Mouse (Mus musculus) T-helper 2 cell (primary cell): ENCODE data around the gene Mdm2.
"Not testable (repeated sequence)": the region's sequence is repeated elsewhere in the genome, so short reads cannot be mapped to it uniquely, and the experiment has no call there.

Experiments used
- in situ Hi-C: fragments of 300-600 bp; cut with MboI, MseI; formaldehyde crosslinking; loops from one replicate; pipeline ENCODE4 v1.15.1; 2025; ENCODE audit warnings: high pct_unique_total_duplicates

The Mdm2 gene

GRCm38 (mm10) chr10:117712871-117713270, 2.3 kb upstream of the Mdm2 start:
- in situ Hi-C loops: no loop called here

GRCm38 (mm10) chr10:117712191-117712754, 1.7 kb upstream of the Mdm2 start:
- in situ Hi-C loops: no loop called here

DNA sequence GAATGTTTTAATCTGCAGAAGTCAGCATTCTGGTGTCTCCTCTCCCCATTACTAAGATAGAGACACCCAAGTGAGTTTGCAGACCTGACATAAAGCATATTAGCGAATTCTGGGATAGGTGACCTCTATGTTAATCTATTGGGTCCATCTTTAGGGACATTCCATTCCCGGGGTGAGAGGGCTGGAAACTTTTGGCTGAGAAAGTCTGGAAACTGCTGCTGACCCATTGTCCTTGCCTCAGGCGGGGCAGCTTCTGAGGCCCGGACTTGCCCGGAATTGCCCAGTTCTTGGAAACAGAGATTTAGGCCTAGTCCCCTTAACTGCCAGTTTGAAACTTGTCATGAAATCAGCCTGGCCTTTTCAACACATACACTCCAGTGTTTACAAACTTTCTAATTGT, 850 bp upstream of the Mdm2 start:
- in situ Hi-C loops: no loop called here

DNA sequence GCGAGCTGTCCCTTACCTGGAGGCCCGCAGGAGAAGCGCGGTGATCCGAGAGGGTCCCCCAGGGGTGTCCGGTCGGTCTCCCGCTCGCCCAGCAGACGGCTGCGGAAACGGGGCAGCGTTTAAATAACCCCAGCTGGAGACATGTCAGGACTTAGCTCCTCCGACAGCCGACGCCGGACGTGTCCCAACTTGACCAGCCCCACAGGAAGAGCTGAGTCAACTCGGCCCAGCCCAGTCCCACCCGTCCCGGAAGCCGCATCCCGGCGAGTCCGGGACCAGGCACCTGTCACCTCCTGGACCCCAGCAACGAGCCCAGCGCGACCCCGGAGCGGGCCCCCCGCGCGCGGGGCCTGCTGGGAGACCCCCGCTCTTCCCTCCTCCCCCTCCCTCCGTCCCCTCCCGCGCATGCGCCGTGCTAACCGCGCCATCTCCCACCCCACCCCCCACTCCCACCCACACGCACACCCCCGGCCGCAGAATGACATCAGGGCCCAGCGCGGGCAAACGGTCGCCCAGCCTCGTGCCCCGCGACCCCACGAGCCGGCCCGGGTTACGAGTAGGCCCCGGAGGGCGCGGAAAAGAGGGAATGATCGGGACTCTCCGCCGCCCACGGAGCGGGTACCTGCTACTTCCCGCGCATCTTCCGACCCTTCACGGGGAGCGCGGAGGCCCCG, 491 bp downstream of the Mdm2 start:
- in situ Hi-C loops: no loop called here

DNA sequence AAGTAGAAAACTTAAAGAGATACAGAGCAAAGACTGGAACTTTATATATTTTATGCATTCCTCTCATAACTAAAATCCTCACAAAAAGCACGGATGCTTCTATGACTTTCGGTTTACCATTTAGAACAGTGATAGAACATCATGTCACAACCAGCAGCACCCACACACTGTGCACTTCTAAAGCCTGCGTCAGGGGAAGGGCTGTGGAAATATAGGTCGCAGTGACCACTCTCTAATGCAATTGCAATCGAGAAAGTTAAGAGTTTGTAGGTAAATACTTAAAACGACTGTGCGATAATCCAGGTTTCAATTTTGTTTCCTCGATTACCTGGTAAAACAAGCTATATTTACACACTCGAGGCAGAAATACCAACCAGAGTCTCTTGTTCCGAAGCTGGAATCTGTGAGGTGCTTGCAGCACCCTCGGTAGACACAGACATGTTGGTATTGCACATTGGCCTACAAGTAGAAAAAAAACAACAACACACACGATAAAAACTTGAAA, 1.2 kb downstream of the Mdm2 start:
- in situ Hi-C loops: no loop called here

- in situ Hi-C loops: no loop called here
Observed at GRCm38 (mm10) chr10:117708856-117709255, 1.7 kb downstream of the Mdm2 start.

DNA sequence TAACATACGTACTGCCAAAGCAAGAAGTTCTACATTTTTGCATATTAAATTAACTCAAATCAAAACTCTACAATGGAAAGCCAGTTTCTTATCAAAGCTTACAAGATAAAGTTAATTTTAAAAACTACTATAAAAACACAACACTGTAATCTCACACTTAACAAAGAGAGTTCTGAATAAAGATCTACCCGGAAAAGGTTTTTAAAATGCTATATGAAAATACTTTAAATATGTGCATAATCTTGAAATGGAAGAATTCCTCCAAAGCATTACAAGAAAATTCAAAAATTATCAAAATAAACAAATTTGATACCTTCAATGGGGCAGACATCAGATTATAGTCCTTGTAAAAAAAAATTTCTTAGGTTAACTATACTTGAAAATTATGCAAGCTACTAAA, 2.2 kb downstream of the Mdm2 start:
- in situ Hi-C loops: no loop called here

DNA sequence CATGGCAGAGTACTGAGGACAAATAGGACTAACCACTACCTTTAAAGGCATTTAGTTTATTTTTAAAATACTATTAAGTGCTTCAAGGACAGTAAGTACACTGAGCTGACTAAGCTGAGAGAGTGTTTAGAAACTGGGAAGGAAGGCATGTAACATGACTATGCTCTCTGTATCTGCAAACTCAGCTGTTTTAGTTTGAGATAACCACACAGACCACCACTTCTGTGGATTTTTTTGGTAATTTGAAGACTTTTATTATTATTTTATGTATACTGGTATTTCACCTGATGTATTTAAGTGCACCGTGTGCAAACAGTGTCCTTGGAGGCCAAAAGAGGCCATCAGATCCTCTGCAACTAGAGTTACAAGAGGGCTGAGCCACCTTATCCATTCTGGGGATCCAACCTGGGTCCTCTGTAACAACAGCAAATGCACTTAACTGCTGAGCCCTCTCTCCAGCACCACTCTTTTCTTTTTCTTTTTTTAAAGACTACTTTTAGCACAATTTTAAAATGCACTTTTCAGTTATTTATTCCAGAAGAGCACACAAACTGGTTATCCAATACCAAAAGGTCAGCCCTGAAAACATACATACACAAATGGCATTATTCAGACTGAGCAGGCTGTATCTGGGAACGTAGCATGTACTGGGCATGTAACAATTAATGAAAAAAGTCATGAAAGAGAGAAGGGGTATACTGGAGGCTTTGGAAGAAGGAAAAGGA, 3.3 kb downstream of the Mdm2 start:
- in situ Hi-C loops: no loop called here

- in situ Hi-C loops: no loop called here
Observed at GRCm38 (mm10) chr10:117706440-117706839, 4.1 kb downstream of the Mdm2 start.

- in situ Hi-C loops: no loop called here
Observed at GRCm38 (mm10) chr10:117705806-117706205, 4.8 kb downstream of the Mdm2 start.

DNA sequence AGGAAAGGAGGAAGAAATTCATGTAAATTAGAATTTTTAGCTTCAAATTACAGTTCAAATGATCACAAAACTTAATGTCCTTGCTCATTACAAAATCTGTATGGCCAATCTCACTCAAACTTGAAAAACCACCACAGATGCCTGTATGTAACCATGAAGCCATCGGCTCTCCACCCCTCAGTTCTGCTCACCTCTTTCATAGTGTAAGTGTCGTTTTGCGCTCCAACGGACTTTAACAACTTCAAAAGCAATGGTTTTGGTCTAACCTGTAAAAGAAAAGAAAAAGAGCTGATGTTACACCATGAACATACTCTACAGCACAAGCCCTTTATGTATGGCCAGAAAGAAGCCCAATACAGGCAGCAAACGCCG, 5.6 kb downstream of the Mdm2 start:
- in situ Hi-C loops: no loop called here

DNA sequence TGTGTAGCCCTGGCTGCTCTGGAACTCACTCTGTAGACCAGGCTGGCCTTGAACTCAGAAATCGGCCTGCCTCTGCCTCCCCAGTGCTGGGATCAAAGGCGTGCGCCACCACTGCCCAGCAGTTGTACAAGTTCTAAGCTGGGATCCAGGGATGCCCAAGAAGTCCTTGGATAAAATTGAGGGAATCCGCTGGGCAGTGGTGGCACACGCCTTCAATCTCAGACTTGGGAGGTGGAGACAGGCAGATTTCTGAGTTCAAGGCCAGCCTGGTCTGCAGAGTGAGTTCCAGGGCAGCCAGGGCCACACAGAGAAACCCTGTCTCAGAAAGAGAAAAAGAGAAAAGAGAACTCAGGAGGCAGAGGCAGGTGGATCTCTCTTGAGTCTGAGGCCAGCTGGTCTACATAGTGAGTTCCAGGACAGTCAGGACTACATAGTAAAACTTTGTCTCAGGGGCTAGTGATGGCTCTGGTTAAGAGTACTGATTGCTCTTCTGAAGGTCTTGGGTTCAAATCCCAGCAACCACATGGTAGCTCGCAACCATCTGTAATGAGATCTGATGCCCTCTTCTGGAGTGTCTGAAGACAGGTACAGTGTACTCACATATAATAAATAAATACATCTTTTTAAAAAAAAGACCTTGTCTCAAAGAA, 6.1 kb downstream of the Mdm2 start:
- in situ Hi-C loops: not testable (repeated sequence)

DNA sequence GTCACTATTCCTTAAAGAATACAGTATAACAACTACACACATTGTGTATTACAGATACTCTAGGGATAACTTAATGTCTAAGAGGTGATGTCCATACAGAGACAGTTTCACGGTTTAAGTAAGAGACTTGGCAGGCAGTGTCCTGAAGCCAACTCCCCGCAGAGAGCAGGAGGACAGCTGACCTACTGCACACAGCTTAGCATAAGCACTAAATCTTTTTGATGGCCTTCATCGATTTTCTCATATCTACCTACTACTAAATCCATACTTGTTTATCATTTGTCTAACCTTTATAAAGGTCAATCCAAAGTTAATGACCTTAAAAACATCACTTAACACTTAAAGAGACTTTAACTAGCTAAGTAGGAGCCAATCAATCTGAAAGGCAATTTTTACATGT, 7.1 kb downstream of the Mdm2 start:
- in situ Hi-C loops: no loop called here

- in situ Hi-C loops: no loop called here
Observed at GRCm38 (mm10) chr10:117702024-117702833, 8.3 kb downstream of the Mdm2 start.

DNA sequence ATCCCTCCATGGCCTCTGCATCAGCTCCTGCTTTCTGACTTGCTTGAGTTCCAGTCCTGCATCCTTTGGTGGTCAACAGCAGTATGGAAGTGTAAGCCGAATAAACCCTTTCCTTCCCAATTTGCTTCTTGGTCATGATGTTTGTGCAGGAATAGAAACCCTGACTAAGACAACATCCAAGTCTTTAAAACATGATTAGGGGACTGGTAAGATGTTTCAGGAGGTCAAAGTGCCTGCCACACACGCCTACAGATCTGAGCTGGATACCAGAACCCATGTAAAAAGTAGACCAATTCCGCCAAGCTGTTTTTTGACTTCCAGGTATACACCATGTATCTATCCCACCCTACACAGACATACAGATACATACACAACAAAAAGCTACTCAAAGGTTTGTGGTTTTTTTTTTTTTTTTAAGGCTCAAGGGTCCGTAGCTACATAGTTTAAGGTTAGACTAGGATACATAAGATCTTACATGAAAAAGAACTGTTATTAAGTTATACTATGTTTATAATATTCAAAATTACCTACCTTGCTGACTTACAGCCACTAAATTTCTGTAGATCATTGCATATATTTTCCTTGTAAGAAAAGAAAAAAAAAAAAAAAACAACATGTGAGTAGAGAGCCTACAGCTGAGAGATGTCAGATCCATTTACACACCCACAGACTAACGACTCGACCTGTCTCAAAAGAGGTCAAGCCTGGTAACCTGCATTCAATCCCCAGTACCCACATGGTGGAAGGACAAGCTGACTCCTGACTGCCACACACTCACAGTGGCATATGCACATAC, 9.3 kb downstream of the Mdm2 start:
- in situ Hi-C loops: no loop called here

DNA sequence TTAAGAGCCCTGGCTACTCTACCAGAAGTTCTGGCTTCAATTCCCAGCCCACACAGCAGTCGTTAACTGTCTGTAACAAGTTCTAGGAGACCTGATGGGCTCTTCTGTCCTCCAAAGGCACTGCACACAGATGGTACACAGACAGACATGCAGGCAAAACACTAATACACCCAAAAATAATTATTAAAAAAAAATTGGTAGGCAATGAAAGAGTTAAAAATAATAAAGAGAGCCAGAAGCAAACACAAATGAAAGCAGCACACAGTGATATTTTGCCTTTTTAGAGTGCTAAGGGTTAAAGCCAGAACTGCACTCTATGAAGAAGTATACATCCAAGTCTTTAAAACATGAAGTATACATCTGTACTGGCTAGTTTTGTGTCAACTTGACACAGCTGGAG, 10.1 kb downstream of the Mdm2 start:
- in situ Hi-C loops: no loop called here

GRCm38 (mm10) chr10:117699914-117700313, 10.6 kb downstream of the Mdm2 start:
- in situ Hi-C loops: loop anchor here (10.0 kb wide), 1 partner anchor 355 kb away; no protein-coding TSS in a partner anchor

- in situ Hi-C loops: loop anchor here (10.0 kb wide), 1 partner anchor 354 kb away; no protein-coding TSS in a partner anchor
Observed at GRCm38 (mm10) chr10:117698313-117699138, 12.0 kb downstream of the Mdm2 start.

DNA sequence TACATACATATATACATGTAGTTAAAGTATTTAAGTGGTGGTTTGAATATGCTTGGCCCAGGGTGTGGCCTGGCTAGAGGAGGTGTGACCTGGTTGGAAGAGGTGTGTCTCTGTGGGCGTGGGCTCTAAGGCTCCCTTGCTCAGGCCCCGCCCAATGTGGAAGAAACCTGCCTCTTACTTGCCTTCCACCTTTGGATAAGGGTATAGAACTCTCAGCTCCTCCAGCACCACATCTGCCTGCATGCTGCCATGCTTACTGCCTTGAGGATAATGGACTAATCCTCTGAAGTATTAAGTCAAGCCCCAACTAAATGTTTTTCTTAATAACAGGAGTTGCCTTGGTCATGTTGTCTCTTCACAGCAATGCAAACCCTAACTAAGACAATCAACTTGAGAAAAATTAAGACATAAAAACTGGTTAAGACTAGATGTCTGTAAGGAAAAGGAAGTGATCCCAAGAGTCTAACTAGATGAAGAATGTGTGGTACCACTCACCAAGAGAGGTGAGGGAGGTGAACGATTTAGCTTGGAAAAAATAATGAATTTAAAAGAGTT, 12.9 kb downstream of the Mdm2 start:
- in situ Hi-C loops: loop anchor here (10.0 kb wide), 1 partner anchor 353 kb away; no protein-coding TSS in a partner anchor
